ENCODE assay signal across 10 mouse cellular contexts in genomic region chr16:41835745-41836144, GRCm38 (mm10).
A peak's percentile ranks its signal among the peaks of the same experiment; 100 is the strongest.
DNase-seq lines count a peak whose midpoint lies in the region; ATAC-seq and TF ChIP-seq lines count a peak whose summit lies in the region.
"Had no signal": no experiment of that assay in that cellular context is flagged by ENCODE, and none has a peak within 500 bp of the region (broad histone marks: within the 10 kb centered on the region; RNA-seq: fewer than 3 reads in every experiment).

No protein-coding gene starts in this region.

- H3K4me2 ChIP-seq in kidney, embryonic 16.5 days (replicated peaks; ENCODE audit: low read depth, low read length), result no peak overlapping the region
- H3K4me2 ChIP-seq in neural tube, embryonic 14.5 days (ENCODE audit: low read depth, low read length), result no peak overlapping the region
- no peak overlapping the region for H3K4me2 ChIP-seq in neural tube, embryonic 15.5 days
- H3K4me2 ChIP-seq: embryonic facial prominence, embryonic 12.5 days had no signal

- no peaks in the 10 kb centered on the region for H3K36me3 ChIP-seq in kidney, embryonic 16.5 days (ENCODE audit: insufficient read depth, low read length)
- no peaks in the 10 kb centered on the region for H3K36me3 ChIP-seq in neural tube, embryonic 14.5 days (ENCODE audit: control insufficient read depth, insufficient read depth, low read length)
- no peaks in the 10 kb centered on the region for H3K36me3 ChIP-seq in neural tube, embryonic 15.5 days
- H3K36me3 ChIP-seq: embryonic facial prominence, embryonic 12.5 days had no signal

- no peaks in the 10 kb centered on the region for H3K4me1 ChIP-seq in kidney, embryonic 16.5 days (ENCODE audit: insufficient read depth, low read length)
- no peaks in the 10 kb centered on the region for H3K4me1 ChIP-seq in neural tube, embryonic 14.5 days (ENCODE audit: control insufficient read depth, insufficient read depth, low read length)
- no peaks in the 10 kb centered on the region for H3K4me1 ChIP-seq in neural tube, embryonic 15.5 days
- no peaks in the 10 kb centered on the region for H3K4me1 ChIP-seq in lung, adult 2 months (ENCODE audit: control insufficient read depth, insufficient read depth, low read length)
- H3K4me1 ChIP-seq: embryonic facial prominence, embryonic 12.5 days had no signal

- TF ChIP-seq CTCF in lung, adult 2 months (IDR thresholded peaks at IDR 0.05; ENCODE audit: insufficient read depth, low read length), result no peak

- ATAC-seq in kidney, embryonic 16.5 days (ENCODE audit: low FRiP score, low TSS enrichment), result peak; percentile 36; the same call in 1 of the 2 replicates
- ATAC-seq in neural tube, embryonic 14.5 days (ENCODE audit: low read depth), result 0 out of 2 replicates have a peak, but pooled peaks have one; percentile 31
- no peak for ATAC-seq in neural tube, embryonic 15.5 days (ENCODE audit: low FRiP score)

- H3K27me3 ChIP-seq in kidney, embryonic 16.5 days (ENCODE audit: insufficient read depth, low read length), result no peaks in the 10 kb centered on the region
- H3K27me3 ChIP-seq in neural tube, embryonic 14.5 days (ENCODE audit: control insufficient read depth, insufficient read depth, low read length), result no peaks in the 10 kb centered on the region
- H3K27me3 ChIP-seq in neural tube, embryonic 15.5 days (replicated peaks), result no peaks in the 10 kb centered on the region
- H3K27me3 ChIP-seq: embryonic facial prominence, embryonic 12.5 days had no signal

- no peak overlapping the region for H3K4me3 ChIP-seq in kidney, embryonic 16.5 days (ENCODE audit: low read length)
- H3K4me3 ChIP-seq in neural tube, embryonic 14.5 days (ENCODE audit: low read depth, low read length), result no peak overlapping the region
- no peak overlapping the region for H3K4me3 ChIP-seq in neural tube, embryonic 15.5 days (replicated peaks)
- no peak overlapping the region for H3K4me3 ChIP-seq in lung, adult 2 months (replicated peaks; ENCODE audit: extremely low read depth, low read depth, low read length)
- H3K4me3 ChIP-seq: embryonic facial prominence, embryonic 12.5 days had no signal

- H3K27ac ChIP-seq in kidney, embryonic 16.5 days (ENCODE audit: low read length), result no peak overlapping the region
- H3K27ac ChIP-seq in neural tube, embryonic 14.5 days (ENCODE audit: low read depth, low read length), result no peak overlapping the region
- H3K27ac ChIP-seq in neural tube, embryonic 15.5 days (replicated peaks), result no peak overlapping the region
- H3K27ac ChIP-seq: embryonic facial prominence, embryonic 12.5 days had no signal

- no peaks in the 10 kb centered on the region for H3K9me3 ChIP-seq in kidney, embryonic 16.5 days (ENCODE audit: low read length)
- H3K9me3 ChIP-seq in neural tube, embryonic 14.5 days (ENCODE audit: control insufficient read depth, low read length), result no peaks in the 10 kb centered on the region
- no peaks in the 10 kb centered on the region for H3K9me3 ChIP-seq in neural tube, embryonic 15.5 days (replicated peaks)
- H3K9me3 ChIP-seq: embryonic facial prominence, embryonic 12.5 days had no signal

- no peak for TF ChIP-seq POLR2A in lung, adult 2 months (IDR thresholded peaks at IDR 0.05; ENCODE audit: borderline replicate concordance, extremely low read depth, low read depth, low read length)

- DNase-seq in cerebellum, postnatal 10 days, result peak; percentile 19 to 63
- DNase-seq in cerebellum, adult 9-11 months, result no peak
- no peak for DNase-seq in kidney, adult 11 months
- DNase-seq in spleen, postnatal 36 days (ENCODE audit: low spot score in 2 of 2), result no peak
- DNase-seq in lung, adult 2 months, result no peak
- DNase-seq: B cell, adult 2 months had no signal

- H3K9ac ChIP-seq in kidney, embryonic 16.5 days (replicated peaks; ENCODE audit: low read length), result no peak overlapping the region
- no peak overlapping the region for H3K9ac ChIP-seq in neural tube, embryonic 14.5 days (replicated peaks; ENCODE audit: low read depth, low read length)
- no peak overlapping the region for H3K9ac ChIP-seq in neural tube, embryonic 15.5 days (replicated peaks)
- H3K9ac ChIP-seq: embryonic facial prominence, embryonic 12.5 days had no signal

- WGBS in kidney, embryonic 16.5 days, result 32% methylated on average over 6 of the region's 6 CpGs
- WGBS in neural tube, embryonic 14.5 days, result 47% methylated on average over 6 of the region's 6 CpGs
- 46% methylated on average over 6 of the region's 6 CpGs for WGBS in neural tube, embryonic 15.5 days
- 48% methylated on average over 6 of the region's 6 CpGs for WGBS in lung, adult 2 months

Comparison
In these comparisons a context has a peak if more than half of its experiments do, and no peak if none do; other contexts are left out.
1. DNase-seq: peak in cerebellum, postnatal 10 days (2 of 2); none in cerebellum, adult 9-11 months (single experiment), kidney, adult 11 months (single experiment), spleen, postnatal 36 days (0 of 2) and lung, adult 2 months (single experiment).